Mouse (Mus musculus) B cell, adult 2 months (primary cell): ENCODE results near the gene Nelfe.

Experiments
- DNase-seq, 2 experiments: peaks; one replicate each; pipeline ENCODE4 v3.0.0; 2022

Nelfe gene

GRCm38 (mm10) chr17:34847615-34848014 lies 2.6 kb upstream of the Nelfe start:
- DNase-seq = no peak

- no peak for DNase-seq
These were observed 430 bp downstream of the Nelfe start for GRCm38 (mm10) chr17:34850517-34851125.

- DNase-seq = no peak
These were observed 3.3 kb downstream of the Nelfe start for GRCm38 (mm10) chr17:34853511-34853910.

- no peak for DNase-seq
These were observed 4.6 kb downstream of the Nelfe start for GRCm38 (mm10) chr17:34854761-34855160.

GRCm38 (mm10) chr17:34855825-34856224 lies 5.6 kb downstream of the Nelfe start:
- DNase-seq = peak; percentile 75 to 76

GRCm38 (mm10) chr17:34858670-34859069 lies 8.5 kb downstream of the Nelfe start:
- DNase-seq = no peak

GRCm38 (mm10) chr17:34860514-34860913 lies 10.3 kb downstream of the Nelfe start:
- DNase-seq = no peak

GRCm38 (mm10) chr17:34861704-34862415 lies 11.7 kb downstream of the Nelfe start:
- DNase-seq = no peak

GRCm38 (mm10) chr17:34862416-34863081 lies 12.4 kb downstream of the Nelfe start, which contains the start of gene Cfb:
Gene Cfb (minus strand): TSS chr17:34862518.
- DNase-seq = no peak

- no peak for DNase-seq
These were observed 15.8 kb downstream of the Nelfe start for GRCm38 (mm10) chr17:34865981-34866380.

GRCm38 (mm10) chr17:34874321-34874720 lies 24.1 kb downstream of the Nelfe start:
- no peak for DNase-seq

GRCm38 (mm10) chr17:34879336-34879879 lies 29.2 kb downstream of the Nelfe start, which contains the start of gene Zbtb12:
Gene Zbtb12 (plus strand): TSS chr17:34879483.
- peak in 1 of 2 experiments; percentile 18 for DNase-seq

- no peak for DNase-seq
These were observed 31.0 kb downstream of the Nelfe start for GRCm38 (mm10) chr17:34881166-34881565.

- DNase-seq = no peak
These were observed 31.6 kb downstream of the Nelfe start, which contains the start of gene Gm20547 for GRCm38 (mm10) chr17:34881683-34882310. Gene Gm20547 (minus strand): TSS chr17:34882042.

- DNase-seq = no peak
These were observed 33.1 kb downstream of the Nelfe start for GRCm38 (mm10) chr17:34883332-34883731.

GRCm38 (mm10) chr17:34884704-34885103 lies 34.5 kb downstream of the Nelfe start:
- no peak for DNase-seq

- no peak for DNase-seq
These were observed 35.4 kb downstream of the Nelfe start for GRCm38 (mm10) chr17:34885615-34886014.

GRCm38 (mm10) chr17:34887942-34888341 lies 37.8 kb downstream of the Nelfe start:
- DNase-seq = no peak

- DNase-seq = no peak
These were observed 40.0 kb downstream of the Nelfe start for GRCm38 (mm10) chr17:34890074-34890743.

- DNase-seq = peak in 1 of 2 experiments; percentile 33
These were observed 41.2 kb downstream of the Nelfe start for GRCm38 (mm10) chr17:34891377-34891776.

GRCm38 (mm10) chr17:34893072-34893824 lies 43.1 kb downstream of the Nelfe start:
- DNase-seq = no peak
